Mouse (Mus musculus): ENCODE results near the gene Mcmbp.

DNA sequence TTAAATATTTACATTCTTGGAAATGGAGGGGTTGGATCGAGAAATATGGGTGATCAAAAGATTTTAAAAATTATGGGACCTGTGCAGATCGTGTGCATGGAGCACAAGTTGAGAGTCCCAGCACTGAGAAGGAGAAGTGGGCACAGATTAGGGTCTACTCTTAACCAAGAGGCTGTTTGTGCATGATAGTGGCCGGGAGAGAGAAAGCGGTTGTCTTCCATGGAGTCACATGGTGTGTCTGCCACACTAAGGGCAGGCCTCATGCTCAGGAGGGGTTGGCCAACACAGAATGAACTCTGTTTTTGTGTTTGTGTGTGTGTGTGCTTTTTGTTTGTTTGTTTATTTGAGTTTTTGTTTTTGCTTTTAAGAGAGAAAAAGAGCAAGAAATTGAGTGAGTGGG is 11.7 kb upstream of the Mcmbp start:
- no peak for TF ChIP-seq CTCF (IDR thresholded peaks at IDR 0.05 in 2 of 3, conservative IDR thresholded peaks at IDR 0.05 in 1 of 3; ENCODE audit: control insufficient read depth in 1 of 3, insufficient read depth in 1 of 3, low read depth in 2 of 3, low read length in 3 of 3, poor library complexity in 1 of 3, severe bottlenecking in 1 of 3)
- no peak for TF ChIP-seq RAD21 (IDR thresholded peaks at IDR 0.05; ENCODE audit: low read depth, low read length)
- no peak for TF ChIP-seq MAZ (IDR thresholded peaks at IDR 0.05; ENCODE audit: low read depth, low read length)
- TF ChIP-seq POLR2A (IDR thresholded peaks at IDR 0.05; ENCODE audit: control insufficient read depth in 1 of 2, insufficient read depth in 1 of 2, low read depth in 1 of 2, low read length in 2 of 2, poor library complexity in 1 of 2) = no peak
- no peak for TF ChIP-seq USF2 (IDR thresholded peaks at IDR 0.05; ENCODE audit: borderline replicate concordance in 1 of 2, insufficient read depth in 1 of 2, low read depth in 1 of 2, low read length in 2 of 2)
- no peak for TF ChIP-seq ELF1 (IDR thresholded peaks at IDR 0.05; ENCODE audit: low read depth, low read length)
